In genomic region chr7:44770046-44770578, GRCm38 (mm10) we compare ENCODE assay signal across 8 mouse cellular contexts. TPM values are rescaled to one million over a fixed set of nuclear protein-coding genes. Genes with fewer than 3 reads are reported as not detected.
DNase-seq lines count a peak whose midpoint lies in the region; ATAC-seq lines count a peak whose summit lies in the region.

No protein-coding gene starts in this region.

- no peak overlapping the region for H3K4me3 ChIP-seq in liver, embryonic 12.5 days
- H3K4me3 ChIP-seq in kidney, embryonic 16.5 days (ENCODE audit: low read length) = no peak overlapping the region

- ATAC-seq in liver, embryonic 12.5 days = no peak
- peak; percentile 23; the same call in 1 of the 2 replicates for ATAC-seq in kidney, embryonic 16.5 days (ENCODE audit: low FRiP score, low TSS enrichment)
- peak; percentile 81 for ATAC-seq in megakaryocyte progenitor cell, adult 5-6 weeks (replicated peaks; ENCODE audit: poor library complexity)
- no peak for ATAC-seq in inflammation-experienced regulatory T-cells, adult 6 months

- H3K9ac ChIP-seq in liver, embryonic 12.5 days = no peak overlapping the region
- no peak overlapping the region for H3K9ac ChIP-seq in kidney, embryonic 16.5 days (replicated peaks; ENCODE audit: low read length)

- no peak overlapping the region for H3K27ac ChIP-seq in liver, embryonic 12.5 days
- no peak overlapping the region for H3K27ac ChIP-seq in kidney, embryonic 16.5 days (ENCODE audit: low read length)

- DNase-seq in liver = peak; percentile 75
- peak; percentile 61 to 87 for DNase-seq in adrenal gland, adult (ENCODE audit: inconsistent age in 2 of 2, low spot score in 1 of 2)
- DNase-seq in gastrocnemius, adult 8-10 months (ENCODE audit: low spot score in 2 of 2) = peak; percentile 18 to 27
- DNase-seq in urinary bladder, adult 2 months (ENCODE audit: low spot score) = peak; percentile 29

- 21% methylated on average over 6 of the region's 6 CpGs for WGBS in liver, embryonic 12.5 days (ENCODE audit: insufficient replicate concordance)
- WGBS in kidney, embryonic 16.5 days = 14% methylated on average over 6 of the region's 6 CpGs

- H3K4me1 ChIP-seq in liver, embryonic 12.5 days = peaks cover 83% of the 10 kb centered on the region
- no peaks in the 10 kb centered on the region for H3K4me1 ChIP-seq in kidney, embryonic 16.5 days (ENCODE audit: insufficient read depth, low read length)

- H3K36me3 ChIP-seq in liver, embryonic 12.5 days = peaks cover 92% of the 10 kb centered on the region
- peaks cover 48% of the 10 kb centered on the region for H3K36me3 ChIP-seq in kidney, embryonic 16.5 days (ENCODE audit: insufficient read depth, low read length)

- H3K27me3 ChIP-seq in liver, embryonic 12.5 days (replicated peaks) = no peaks in the 10 kb centered on the region
- no peaks in the 10 kb centered on the region for H3K27me3 ChIP-seq in kidney, embryonic 16.5 days (ENCODE audit: insufficient read depth, low read length)

- no peaks in the 10 kb centered on the region for H3K9me3 ChIP-seq in liver, embryonic 12.5 days (replicated peaks)
- no peaks in the 10 kb centered on the region for H3K9me3 ChIP-seq in kidney, embryonic 16.5 days (ENCODE audit: low read length)

- H3K4me2 ChIP-seq in liver, embryonic 12.5 days = no peak overlapping the region
- H3K4me2 ChIP-seq in kidney, embryonic 16.5 days (replicated peaks; ENCODE audit: low read depth, low read length) = no peak overlapping the region

RNA-seq across cellular contexts. Expression of gene Zfp473, which starts 19.3 kb away (rescaled TPM):
- polyA plus RNA-seq in liver, embryonic 12.5 days (2016; fragmentation: Nextera tagmentation; extraction: Ambion mirVana) = 1.7 and 1.9 TPM in 2 replicates
- under 1 TPM in 1 of 4 experiments, not detected in 3; 0.13 TPM for total RNA-seq in gastrocnemius, adult 8-10 months (2022)
- polyA plus RNA-seq in kidney, embryonic 16.5 days (2015; fragmentation: Nextera tagmentation; extraction: Ambion mirVana) = 2.1 and 2.6 TPM in 2 replicates
- 1.2 and 1.5 TPM in 2 replicates for total RNA-seq in megakaryocyte progenitor cell, adult 5-6 weeks (2015)
- 1.0 and 2.6 TPM in 2 replicates for total RNA-seq in megakaryocyte progenitor cell, adult 5-6 weeks (2017)
- 0.32 and 0.41 TPM in 2 replicates for polyA plus RNA-seq in urinary bladder, adult 2 months (2012; rRNA removed)
- polyA plus RNA-seq in inflammation-experienced regulatory T-cells, adult 6 months (2017; shearing (Covaris generic)) = 1 to 10 TPM in 1 of 3 experiments, under 1 TPM in 2; 0.16 to 2.1 (median 0.93) TPM

RNA-seq across cellular contexts. Expression of gene Vrk3, which starts 21.9 kb away (rescaled TPM):
- polyA plus RNA-seq in liver, embryonic 12.5 days (2016; fragmentation: Nextera tagmentation; extraction: Ambion mirVana) = 31.0 and 31.7 TPM in 2 replicates
- total RNA-seq in gastrocnemius, adult 8-10 months (2022) = 10 to 100 TPM; 19.9 to 23.5 (median 21.6) TPM
- polyA plus RNA-seq in kidney, embryonic 16.5 days (2015; fragmentation: Nextera tagmentation; extraction: Ambion mirVana) = 54.5 and 54.9 TPM in 2 replicates
- total RNA-seq in megakaryocyte progenitor cell, adult 5-6 weeks (2015) = 37.1 and 37.4 TPM in 2 replicates
- 36.0 and 51.4 TPM in 2 replicates for total RNA-seq in megakaryocyte progenitor cell, adult 5-6 weeks (2017)
- polyA plus RNA-seq in urinary bladder, adult 2 months (2012; rRNA removed) = 29.9 and 36.3 TPM in 2 replicates
- polyA plus RNA-seq in inflammation-experienced regulatory T-cells, adult 6 months (2017; shearing (Covaris generic)) = 10 to 100 TPM; 66.6 to 71.2 (median 69.7) TPM

RNA-seq across cellular contexts. Expression of gene Nup62, which starts 45.8 kb away (rescaled TPM):
- 82.6 and 84.9 TPM in 2 replicates for polyA plus RNA-seq in liver, embryonic 12.5 days (2016; fragmentation: Nextera tagmentation; extraction: Ambion mirVana)
- 10 to 100 TPM; 18.8 to 25.8 (median 22.7) TPM for total RNA-seq in gastrocnemius, adult 8-10 months (2022)
- 99.9 and 105 TPM in 2 replicates for polyA plus RNA-seq in kidney, embryonic 16.5 days (2015; fragmentation: Nextera tagmentation; extraction: Ambion mirVana)
- 39.8 and 47.3 TPM in 2 replicates for total RNA-seq in megakaryocyte progenitor cell, adult 5-6 weeks (2015)
- total RNA-seq in megakaryocyte progenitor cell, adult 5-6 weeks (2017) = 126 and 140 TPM in 2 replicates
- polyA plus RNA-seq in urinary bladder, adult 2 months (2012; rRNA removed) = 30.5 and 34.7 TPM in 2 replicates
- polyA plus RNA-seq in inflammation-experienced regulatory T-cells, adult 6 months (2017; shearing (Covaris generic)) = 10 to 100 TPM; 30.8 to 60.2 (median 32.2) TPM

RNA-seq across cellular contexts. Expression of gene Il4i1, which starts 46.1 kb away (rescaled TPM):
- 0.59 and 0.64 TPM in 2 replicates for polyA plus RNA-seq in liver, embryonic 12.5 days (2016; fragmentation: Nextera tagmentation; extraction: Ambion mirVana)
- total RNA-seq in gastrocnemius, adult 8-10 months (2022) = 1 to 10 TPM; 1.8 to 4.4 (median 2.6) TPM
- 1.1 and 1.5 TPM in 2 replicates for polyA plus RNA-seq in kidney, embryonic 16.5 days (2015; fragmentation: Nextera tagmentation; extraction: Ambion mirVana)
- total RNA-seq in megakaryocyte progenitor cell, adult 5-6 weeks (2015) = 0.17 and 1.0 TPM in 2 replicates
- 0.17 and 0.25 TPM in 2 replicates for total RNA-seq in megakaryocyte progenitor cell, adult 5-6 weeks (2017)
- polyA plus RNA-seq in urinary bladder, adult 2 months (2012; rRNA removed) = 1.7 and 2.5 TPM in 2 replicates
- 1 to 10 TPM; 1.9 to 4.2 (median 2.1) TPM for polyA plus RNA-seq in inflammation-experienced regulatory T-cells, adult 6 months (2017; shearing (Covaris generic))

RNA-seq across cellular contexts. Expression of gene Atf5, which starts 46.3 kb away (rescaled TPM):
- polyA plus RNA-seq in liver, embryonic 12.5 days (2016; fragmentation: Nextera tagmentation; extraction: Ambion mirVana) = 5.4 and 5.7 TPM in 2 replicates
- 10 to 100 TPM; 71.2 to 97.1 (median 77.4) TPM for total RNA-seq in gastrocnemius, adult 8-10 months (2022)
- polyA plus RNA-seq in kidney, embryonic 16.5 days (2015; fragmentation: Nextera tagmentation; extraction: Ambion mirVana) = 3.5 and 4.3 TPM in 2 replicates
- total RNA-seq in megakaryocyte progenitor cell, adult 5-6 weeks (2015) = 4.0 and 4.8 TPM in 2 replicates
- total RNA-seq in megakaryocyte progenitor cell, adult 5-6 weeks (2017) = 1.5 and 1.9 TPM in 2 replicates
- 43.4 and 63.6 TPM in 2 replicates for polyA plus RNA-seq in urinary bladder, adult 2 months (2012; rRNA removed)
- under 1 TPM in 1 of 3 experiments, not detected in 2; 0.41 TPM for polyA plus RNA-seq in inflammation-experienced regulatory T-cells, adult 6 months (2017; shearing (Covaris generic))

Comparison
In these comparisons a context has a peak if more than half of its experiments do, and no peak if none do; other contexts are left out.
1. DNase-seq: peak in every context shown above with its lines; median percentile 75 in liver; 74 in adrenal gland, adult; 29 in urinary bladder, adult 2 months; 22 in gastrocnemius, adult 8-10 months.
2. ATAC-seq: peak in kidney, embryonic 16.5 days (single experiment) and megakaryocyte progenitor cell, adult 5-6 weeks (single experiment); none in liver, embryonic 12.5 days (single experiment) and inflammation-experienced regulatory T-cells, adult 6 months (single experiment).